Mouse (Mus musculus) cerebellum, adult 11-12 months (tissue): ENCODE measurements around the gene Gypa.

Source experiments
- DNase-seq: peaks from one replicate; pipeline ENCODE4 v3.0.0; 2022

The Gypa gene

DNA sequence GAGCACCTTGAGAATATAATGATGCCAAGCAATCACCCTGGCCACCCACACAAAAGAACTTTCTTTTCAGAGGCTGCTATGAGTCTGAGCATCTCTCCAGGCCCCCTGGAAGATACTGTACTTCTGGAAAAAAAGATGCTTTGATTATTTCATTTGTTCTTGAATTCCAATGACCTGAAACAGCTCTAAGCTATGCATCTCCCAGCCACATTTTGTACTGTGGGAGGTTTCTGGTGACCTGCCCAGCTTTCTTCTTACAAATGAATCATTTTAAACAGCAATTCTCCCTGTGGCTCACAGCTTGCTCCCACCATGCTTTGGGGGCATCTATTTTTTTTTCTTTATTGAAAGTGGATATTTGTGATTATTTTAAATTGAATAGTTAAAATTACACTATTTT lies 56.9 kb downstream of the Gypa start:
- no peak for DNase-seq

DNA sequence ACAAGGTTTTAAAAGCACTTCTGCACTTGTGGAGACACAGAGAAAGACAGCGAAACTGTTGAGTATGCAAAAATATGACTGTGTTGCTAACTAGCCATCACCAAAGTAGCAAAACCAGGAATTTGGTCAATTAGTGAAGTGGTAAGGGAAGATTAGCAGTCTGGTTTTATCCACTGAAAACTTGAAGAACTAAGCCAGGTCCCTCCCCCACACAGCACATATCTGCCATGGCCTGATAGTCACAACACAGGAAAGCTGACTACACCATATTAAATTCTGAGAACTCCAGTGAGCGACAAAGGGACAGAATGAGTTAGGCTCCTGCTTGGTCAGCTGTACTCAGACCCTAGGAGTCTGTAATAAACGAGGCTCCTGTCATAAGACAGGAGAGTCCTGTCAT lies 57.7 kb downstream of the Gypa start:
- DNase-seq: no peak

- no peak for DNase-seq
Measured at GRCm38 (mm10) chr8:80554991-80555390, 61.4 kb downstream of the Gypa start.
